In the genomic region with DNA sequence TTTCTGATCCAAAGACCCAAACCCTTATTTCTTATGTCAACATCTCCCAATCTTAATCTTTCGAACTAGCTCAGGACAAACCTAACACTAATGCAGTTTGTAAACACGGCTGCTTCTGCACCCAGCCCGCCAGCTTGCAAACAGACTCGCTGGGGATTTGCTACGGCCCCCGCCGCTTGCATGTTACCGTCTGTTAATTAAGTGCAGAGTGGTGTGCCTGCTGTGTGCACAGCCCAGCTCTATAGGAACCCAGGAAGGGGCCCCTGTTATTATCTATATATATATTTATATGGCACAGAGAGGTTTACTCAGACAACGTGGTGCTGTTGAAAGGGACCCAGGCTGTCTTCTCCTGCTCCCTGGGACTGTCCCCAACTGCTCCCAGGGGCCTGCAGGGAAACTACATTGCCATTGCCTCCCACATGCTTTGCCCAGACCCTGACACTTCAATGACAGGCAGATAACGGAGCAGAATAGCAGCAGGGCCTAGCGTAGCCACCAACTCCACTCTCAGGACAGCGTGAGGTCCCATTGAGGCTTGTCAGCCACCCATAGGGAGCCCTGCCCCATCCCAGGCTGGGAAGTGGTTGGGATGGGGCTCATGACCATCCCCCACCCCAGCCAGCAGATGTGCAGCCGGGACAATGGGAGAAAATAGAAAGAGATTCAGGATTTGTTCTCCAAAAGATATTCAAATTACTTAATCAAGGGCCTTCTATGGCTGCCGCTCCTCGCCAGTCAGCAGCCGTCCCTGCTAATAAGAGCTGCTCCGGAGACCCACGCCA, we compare ENCODE assay signal across 16 mouse cellular contexts.
A peak's percentile ranks its signal among the peaks of the same experiment; 100 is the strongest.
DNase-seq lines count a peak whose midpoint lies in the region; ATAC-seq and TF ChIP-seq lines count a peak whose summit lies in the region.
"Had no signal": no experiment of that assay in that cellular context is flagged by ENCODE, and none has a peak within 500 bp of the region (broad histone marks: within the 10 kb centered on the region; RNA-seq: fewer than 3 reads in every experiment).

No protein-coding gene starts in this region.

- peak overlapping the region; percentile 4; the same call in 1 of the 2 replicates for H3K27ac ChIP-seq in heart, embryonic 11.5 days (ENCODE audit: low read depth, low read length)
- H3K27ac ChIP-seq in embryonic facial prominence, embryonic 12.5 days: peak overlapping the region; percentile 17; the same call in 1 of the 2 replicates
- 0 out of 2 replicates have a peak overlapping the region, but pooled peaks have one; percentile 35 for H3K27ac ChIP-seq in midbrain, embryonic 15.5 days
- H3K27ac ChIP-seq in gastrocnemius, adult 2 months: no peak overlapping the region
- H3K27ac ChIP-seq: left cerebral cortex, adult 2 months; limb, embryonic 15.5 days had no signal

- intact Hi-C loops in gastrocnemius, adult 2 months (cut with DNase I): no loop called here

- H3K4me2 ChIP-seq in heart, embryonic 11.5 days: no peak overlapping the region
- no peak overlapping the region for H3K4me2 ChIP-seq in embryonic facial prominence, embryonic 12.5 days (replicated peaks)
- no peak overlapping the region for H3K4me2 ChIP-seq in midbrain, embryonic 15.5 days
- H3K4me2 ChIP-seq: limb, embryonic 15.5 days had no signal

- TF ChIP-seq CTCF in gastrocnemius, adult 2 months (IDR thresholded peaks at IDR 0.05): no peak

- H3K9ac ChIP-seq in heart, embryonic 11.5 days (ENCODE audit: low read depth, low read length): no peak overlapping the region
- H3K9ac ChIP-seq in embryonic facial prominence, embryonic 12.5 days: no peak overlapping the region
- no peak overlapping the region for H3K9ac ChIP-seq in midbrain, embryonic 15.5 days
- H3K9ac ChIP-seq: limb, embryonic 15.5 days had no signal

- no peaks in the 10 kb centered on the region for H3K36me3 ChIP-seq in heart, embryonic 11.5 days (ENCODE audit: control insufficient read depth, insufficient read depth, low read length)
- H3K36me3 ChIP-seq in embryonic facial prominence, embryonic 12.5 days: no peaks in the 10 kb centered on the region
- no peaks in the 10 kb centered on the region for H3K36me3 ChIP-seq in midbrain, embryonic 15.5 days (replicated peaks)
- H3K36me3 ChIP-seq: G1E; limb, embryonic 15.5 days had no signal

- H3K4me3 ChIP-seq in heart, embryonic 11.5 days (ENCODE audit: low read depth, low read length): no peak overlapping the region
- H3K4me3 ChIP-seq in embryonic facial prominence, embryonic 12.5 days: no peak overlapping the region
- H3K4me3 ChIP-seq in midbrain, embryonic 15.5 days: no peak overlapping the region
- H3K4me3 ChIP-seq in gastrocnemius, adult 2 months: no peak overlapping the region
- H3K4me3 ChIP-seq: left cerebral cortex, adult 2 months; limb, embryonic 15.5 days had no signal

- peaks cover 9% of the 10 kb centered on the region; the same call in 1 of the 2 replicates for H3K27me3 ChIP-seq in heart, embryonic 11.5 days (ENCODE audit: control insufficient read depth, insufficient read depth, low read length)
- H3K27me3 ChIP-seq in embryonic facial prominence, embryonic 12.5 days: peaks cover 3% of the 10 kb centered on the region; the same call in 1 of the 2 replicates
- H3K27me3 ChIP-seq in midbrain, embryonic 15.5 days (replicated peaks): no peaks in the 10 kb centered on the region

- ATAC-seq in heart, embryonic 11.5 days (replicated peaks; ENCODE audit: insufficient number of reproducible peaks, low FRiP score, low TSS enrichment): 0 out of 2 replicates have a peak, but pooled peaks have one; percentile 49
- no peak for ATAC-seq in embryonic facial prominence, embryonic 12.5 days (ENCODE audit: insufficient number of reproducible peaks, insufficient read depth, low FRiP score, low TSS enrichment)
- ATAC-seq in midbrain, embryonic 15.5 days (replicated peaks): 0 out of 2 replicates have a peak, but pooled peaks have one; percentile 3
- no peak for ATAC-seq in erythroid progenitor cell, adult 5-6 weeks (replicated peaks; ENCODE audit: low FRiP score, poor library complexity, severe bottlenecking)
- ATAC-seq: intestine, embryonic 16.5 days had no signal

- 29% methylated on average over 18 of the region's 18 CpGs for WGBS in heart, embryonic 11.5 days (ENCODE audit: insufficient replicate concordance)
- 38% methylated on average over 18 of the region's 18 CpGs for WGBS in embryonic facial prominence, embryonic 12.5 days
- 18% methylated on average over 18 of the region's 18 CpGs for WGBS in midbrain, embryonic 15.5 days

- DNase-seq in heart, adult 8-10 months (ENCODE audit: low spot score): no peak
- DNase-seq in heart, postnatal 4 days: peak; percentile 15
- DNase-seq in thymus, postnatal 0 days (ENCODE audit: low spot score): no peak
- no peak for DNase-seq in gastrocnemius, adult 2 months
- DNase-seq: cerebellum, adult 9-11 months; gastrocnemius, postnatal 10 days; kidney, postnatal 14 days; retina, postnatal 1 day had no signal

- H3K4me1 ChIP-seq in heart, embryonic 11.5 days (ENCODE audit: control insufficient read depth, insufficient read depth, low read length): peaks cover 34% of the 10 kb centered on the region
- H3K4me1 ChIP-seq in embryonic facial prominence, embryonic 12.5 days: peaks cover 34% of the 10 kb centered on the region
- H3K4me1 ChIP-seq in midbrain, embryonic 15.5 days: peaks cover 34% of the 10 kb centered on the region

- no peaks in the 10 kb centered on the region for H3K9me3 ChIP-seq in heart, embryonic 11.5 days (replicated peaks; ENCODE audit: control insufficient read depth, low read length)
- no peaks in the 10 kb centered on the region for H3K9me3 ChIP-seq in embryonic facial prominence, embryonic 12.5 days
- H3K9me3 ChIP-seq in midbrain, embryonic 15.5 days: no peaks in the 10 kb centered on the region
- H3K9me3 ChIP-seq: G1E; limb, embryonic 15.5 days had no signal

Comparison
In these comparisons a context has a peak if more than half of its experiments do, and no peak if none do; other contexts are left out.
1. ATAC-seq: peak in heart, embryonic 11.5 days (single experiment) and midbrain, embryonic 15.5 days (single experiment); none in embryonic facial prominence, embryonic 12.5 days (single experiment) and erythroid progenitor cell, adult 5-6 weeks (single experiment).